Mouse (Mus musculus) cerebellum, adult 8-10 months (tissue): ENCODE results near the gene Npm3.

ENCODE experiments used
- DNase-seq: peaks from one replicate; pipeline ENCODE4 v3.0.0; 2022

Npm3 gene

GRCm38 (mm10) chr19:45731658-45732057, 17.7 kb downstream of the Npm3 start:
- no peak for DNase-seq

- no peak for DNase-seq
Measured at GRCm38 (mm10) chr19:45730042-45730441, 19.3 kb downstream of the Npm3 start.

- no peak for DNase-seq
Measured at GRCm38 (mm10) chr19:45727231-45727630, 22.2 kb downstream of the Npm3 start.

- no peak for DNase-seq
Measured at GRCm38 (mm10) chr19:45725677-45726277, 23.6 kb downstream of the Npm3 start.

- DNase-seq, result no peak
Measured at GRCm38 (mm10) chr19:45722188-45722587, 27.2 kb downstream of the Npm3 start.

GRCm38 (mm10) chr19:45718286-45718685, 31.1 kb downstream of the Npm3 start:
- DNase-seq, result no peak

- peak; percentile 44 for DNase-seq
Measured at GRCm38 (mm10) chr19:45717493-45718220, 31.7 kb downstream of the Npm3 start.

GRCm38 (mm10) chr19:45708704-45709103, 40.7 kb downstream of the Npm3 start:
- no peak for DNase-seq
